Mouse (Mus musculus) heart, adult 2 months (tissue): ENCODE results near the gene Wif1.

Experiments
- CTCF ChIP-seq: fragments of 200-600 bp; IDR thresholded peaks from 2 replicates; pipeline ENCODE4 v1.8.1; 2022; ENCODE audit warnings: antibody characterized with exemption, mild to moderate bottlenecking, moderate library complexity
- EP300 ChIP-seq: fragments of 200-500 bp; IDR thresholded peaks from 2 replicates; pipeline ENCODE4 v1.6.1; 2011; ENCODE audit warnings: low read depth, low read length, control low read depth; ENCODE audit not compliant: insufficient read depth
- POLR2A ChIP-seq: fragments of 200-500 bp; IDR thresholded peaks from 2 replicates; pipeline ENCODE4 v1.6.1; 2011; ENCODE audit warnings: mild to moderate bottlenecking, low read depth, low read length, control low read depth; ENCODE audit not compliant: insufficient read depth

DNA sequence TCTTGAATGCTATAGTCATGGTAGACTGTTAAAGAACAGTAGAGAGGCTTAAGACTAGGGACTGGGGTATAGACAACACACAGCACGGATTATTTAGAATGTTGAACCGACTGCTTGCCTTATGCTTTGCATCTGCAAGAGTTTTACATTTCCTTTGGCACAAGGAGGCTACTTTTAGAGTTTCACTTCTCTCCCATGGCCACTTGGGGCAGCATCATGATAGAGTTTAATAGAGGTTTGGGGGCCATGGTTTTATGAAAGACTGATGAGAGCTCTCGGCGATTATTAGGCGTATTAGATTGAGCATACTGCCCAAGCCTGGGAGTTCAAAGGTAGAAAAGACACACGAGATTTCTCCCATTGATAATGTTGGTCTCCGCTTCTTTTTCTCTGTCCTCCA lies 37.0 kb downstream of the Wif1 start:
- peak; percentile 43 for TF ChIP-seq CTCF
- no peak for TF ChIP-seq POLR2A
- TF ChIP-seq EP300 = no peak
